Mouse (Mus musculus) testis, adult 2 months (tissue): ENCODE data around the gene Crlf1. TPM values are rescaled to one million over a fixed set of nuclear protein-coding genes. Genes with fewer than 3 reads are reported as not detected.

Source experiments
- H3K27ac ChIP-seq: fragments of 200-500 bp; 2 replicates; pipeline ENCODE4 v1.5.1; 2012; ENCODE audit warnings: low read depth, low read length; ENCODE audit not compliant: control insufficient read depth, insufficient read depth
- H3K27me3 ChIP-seq: fragments of 200-500 bp; 2 replicates; pipeline ENCODE4 v1.6.1; 2012; ENCODE audit warnings: mild to moderate bottlenecking, low read length, moderate library complexity; ENCODE audit not compliant: control insufficient read depth, insufficient read depth
- H3K36me3 ChIP-seq: fragments of 200-500 bp; 2 replicates; pipeline ENCODE4 v1.6.1; 2012; ENCODE audit warnings: mild to moderate bottlenecking, low read length; ENCODE audit not compliant: control insufficient read depth, insufficient read depth
- H3K4me1 ChIP-seq: fragments of 200-500 bp; 2 replicates; pipeline ENCODE4 v1.6.1; 2012; ENCODE audit warnings: low read length; ENCODE audit not compliant: control insufficient read depth, insufficient read depth
- H3K4me3 ChIP-seq: fragments of 200-500 bp; 2 replicates; pipeline ENCODE4 v1.5.1; 2012; ENCODE audit warnings: low read depth, mild to moderate bottlenecking, low read length, moderate library complexity, mixed read lengths; ENCODE audit not compliant: control insufficient read depth
- CTCF ChIP-seq: fragments of 200-500 bp; IDR thresholded peaks from 2 replicates; pipeline ENCODE4 v1.5.1; 2012; ENCODE audit warnings: low read depth, mild to moderate bottlenecking, inconsistent platforms, low read length, moderate library complexity; ENCODE audit not compliant: control insufficient read depth, insufficient read depth, insufficient replicate concordance
- POLR2A ChIP-seq: fragments of 200-500 bp; IDR thresholded peaks from 2 replicates; pipeline ENCODE4 v1.6.1; 2012; ENCODE audit warnings: low read depth, mild to moderate bottlenecking, inconsistent platforms, low read length, moderate library complexity; ENCODE audit not compliant: control insufficient read depth
- polyA plus RNA-seq: library from polyadenylated mRNA; depleted of rRNA; stranded (reverse); fragments of >200 nt; gene quantifications from 2 replicates; pipeline ENCODE4 v1.2.3, GENCODE M21; 2012

Gene Crlf1
- polyA plus RNA-seq, 1 experiment: 126 TPM

- Histone ChIP-seq H3K27me3 (no peaks in the 10 kb centered on the region), H3K4me1 (peaks cover 46% of the 10 kb centered on the region), H3K36me3 (no peaks in the 10 kb centered on the region), H3K27ac (no peak overlapping the region), H3K4me3 (peak overlapping the region; percentile 82)
- peak; percentile 39; the same call in 1 of the 2 replicates for TF ChIP-seq POLR2A
- TF ChIP-seq CTCF: no peak
These were observed 7.7 kb downstream of the Crlf1 start for GRCm38 (mm10) chr8:70500386-70501301.

GRCm38 (mm10) chr8:70501820-70502529 is 9.0 kb downstream of the Crlf1 start:
- TF ChIP-seq POLR2A: no peak
- TF ChIP-seq CTCF: no peak
- no peaks in the 10 kb centered on the region for H3K27me3 ChIP-seq
- no peaks in the 10 kb centered on the region for H3K36me3 ChIP-seq
- no peak overlapping the region; the same call in 1 of the 2 replicates for H3K27ac ChIP-seq
- peaks cover 55% of the 10 kb centered on the region for H3K4me1 ChIP-seq
- H3K4me3 ChIP-seq: peak overlapping the region; percentile 23

GRCm38 (mm10) chr8:70502540-70502939 is 9.6 kb downstream of the Crlf1 start:
- Histone ChIP-seq H3K36me3 (no peaks in the 10 kb centered on the region), H3K4me3 (peak overlapping the region; percentile 23), H3K27ac (no peak overlapping the region; the same call in 1 of the 2 replicates), H3K27me3 (no peaks in the 10 kb centered on the region), H3K4me1 (peaks cover 56% of the 10 kb centered on the region)
- TF ChIP-seq POLR2A (no peak), CTCF (no peak)

GRCm38 (mm10) chr8:70503062-70503750 is 10.2 kb downstream of the Crlf1 start:
- H3K27ac ChIP-seq: no peak overlapping the region
- H3K27me3 ChIP-seq: no peaks in the 10 kb centered on the region
- TF ChIP-seq CTCF: peak; percentile 68
- TF ChIP-seq POLR2A: no peak
- peaks cover 56% of the 10 kb centered on the region for H3K4me1 ChIP-seq
- peak overlapping the region; percentile 37 for H3K4me3 ChIP-seq
- H3K36me3 ChIP-seq: no peaks in the 10 kb centered on the region

- H3K4me1 ChIP-seq: peaks cover 56% of the 10 kb centered on the region
- TF ChIP-seq CTCF (no peak), POLR2A (no peak)
- no peak overlapping the region for H3K27ac ChIP-seq
- H3K4me3 ChIP-seq: no peak overlapping the region
- H3K36me3 ChIP-seq: no peaks in the 10 kb centered on the region; the same call in 1 of the 2 replicates
- no peaks in the 10 kb centered on the region for H3K27me3 ChIP-seq
These were observed 11.3 kb downstream of the Crlf1 start for GRCm38 (mm10) chr8:70504291-70504716.

DNA sequence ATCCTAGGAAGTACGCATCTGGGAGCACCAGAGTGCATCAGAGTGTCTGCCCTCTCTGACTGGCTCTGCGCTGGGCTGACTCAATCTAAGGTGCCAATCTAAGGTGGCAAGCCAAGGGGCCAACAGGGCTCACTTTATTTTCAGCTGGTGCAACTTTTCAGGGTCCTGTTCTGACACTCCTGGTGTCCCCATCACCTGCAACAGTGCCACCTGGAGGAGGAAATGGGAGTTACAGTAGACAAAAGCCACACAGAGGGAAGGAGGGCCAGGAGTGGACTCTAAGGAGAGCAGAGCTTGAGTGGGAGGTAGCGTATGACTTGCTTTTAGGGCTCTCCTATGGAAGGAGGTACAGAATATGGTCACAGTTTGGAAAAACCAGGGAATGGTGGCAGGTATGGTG is 11.9 kb downstream of the Crlf1 start:
- Histone ChIP-seq H3K36me3 (no peaks in the 10 kb centered on the region; the same call in 1 of the 2 replicates), H3K27me3 (no peaks in the 10 kb centered on the region), H3K4me1 (peaks cover 56% of the 10 kb centered on the region), H3K27ac (no peak overlapping the region), H3K4me3 (no peak overlapping the region)
- TF ChIP-seq CTCF (peak; percentile 59; the same call in 1 of the 2 replicates), POLR2A (no peak)
